Mouse (Mus musculus) limb, embryonic 12.5 days (tissue): ENCODE data around the gene Arap1. TPM values are rescaled to one million over a fixed set of nuclear protein-coding genes. Genes with fewer than 3 reads are reported as not detected.

Experiments
- ATAC-seq: fragments of 200-750 bp; cut with Nextera tagmentation; 2 replicates; pipeline ENCODE4 v1.8.0; 2017; ENCODE audit warnings: low read depth, moderate TSS enrichment; ENCODE audit not compliant: insufficient number of reproducible peaks, insufficient read depth, low FRiP score, low TSS enrichment
- H3K27ac ChIP-seq: fragments of 300-500 bp; sonication (generic); 2 replicates; pipeline ENCODE4 v1.5.1; 2016; ENCODE audit warnings: mild to moderate bottlenecking, moderate library complexity
- H3K27me3 ChIP-seq: fragments of 300-500 bp; sonication (generic); 2 replicates; pipeline ENCODE4 v1.6.1; 2016; ENCODE audit warnings: mild to moderate bottlenecking, moderate library complexity
- H3K36me3 ChIP-seq: fragments of 300-500 bp; sonication (generic); 2 replicates; pipeline ENCODE4 v1.6.1; 2016; ENCODE audit warnings: mild to moderate bottlenecking, moderate library complexity
- H3K4me1 ChIP-seq: fragments of 300-500 bp; sonication (generic); replicated peaks from 2 replicates; pipeline ENCODE4 v1.6.1; 2016
- H3K4me2 ChIP-seq: fragments of 300-500 bp; sonication (generic); 2 replicates; pipeline ENCODE4 v1.6.1; 2016; ENCODE audit warnings: mild to moderate bottlenecking, moderate library complexity
- H3K4me3 ChIP-seq: fragments of 300-500 bp; sonication (generic); replicated peaks from 2 replicates; pipeline ENCODE4 v1.5.1; 2016; ENCODE audit warnings: mild to moderate bottlenecking
- H3K9ac ChIP-seq: fragments of 300-500 bp; sonication (generic); replicated peaks from 2 replicates; pipeline ENCODE4 v1.6.1; 2016; ENCODE audit warnings: mild to moderate bottlenecking, moderate library complexity
- H3K9me3 ChIP-seq: fragments of 300-500 bp; sonication (generic); 2 replicates; pipeline ENCODE4 v1.6.1; 2016; ENCODE audit warnings: mild to moderate bottlenecking, moderate library complexity
- WGBS: fragments of 180-500 bp; shearing (Covaris S2); methylation state at CpG from one replicate; pipeline ENCODE4 v1.1.7; 2016; 5-methylcytosine and 5-hydroxymethylcytosine counted together
- polyA plus RNA-seq: library from polyadenylated mRNA; unstranded; fragments of >200 nt; fragmentation: Nextera tagmentation; extraction: Ambion mirVana; gene quantifications from 2 replicates; pipeline ENCODE4 v1.2.1, GENCODE M21; 2016

The Arap1 gene
- polyA plus RNA-seq, 1 experiment from 2014 or later, result 18.0 TPM

DNA sequence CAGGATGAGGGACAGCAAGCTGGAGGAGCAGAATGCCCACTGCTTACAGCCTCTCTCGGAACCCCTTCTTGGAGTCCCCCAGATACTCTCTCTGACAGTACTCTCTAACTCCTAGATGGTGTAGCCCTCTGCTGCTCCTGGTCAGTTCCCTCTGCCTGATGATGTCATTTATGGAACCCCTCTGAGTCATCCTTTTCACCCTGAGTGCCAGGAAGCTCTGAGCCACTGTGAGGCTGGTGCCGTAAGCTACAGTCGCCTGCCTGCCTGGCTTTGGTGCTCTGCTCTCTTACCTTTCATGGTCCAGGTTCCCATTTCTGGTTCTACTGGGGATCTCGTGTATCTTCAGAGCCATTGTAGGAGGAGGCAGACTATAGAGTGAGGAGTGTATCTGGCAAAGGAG lies 49.3 kb downstream of the Arap1 start:
- no peak overlapping the region for H3K4me2 ChIP-seq
- 82% methylated on average over 4 of the region's 4 CpGs for WGBS
- no peak overlapping the region for H3K4me3 ChIP-seq
- H3K27ac ChIP-seq, result no peak overlapping the region
- peaks cover 33% of the 10 kb centered on the region for H3K4me1 ChIP-seq
- H3K9me3 ChIP-seq, result no peaks in the 10 kb centered on the region
- H3K27me3 ChIP-seq, result no peaks in the 10 kb centered on the region
- no peak for ATAC-seq
- no peak overlapping the region for H3K9ac ChIP-seq
- H3K36me3 ChIP-seq, result peaks cover 57% of the 10 kb centered on the region

DNA sequence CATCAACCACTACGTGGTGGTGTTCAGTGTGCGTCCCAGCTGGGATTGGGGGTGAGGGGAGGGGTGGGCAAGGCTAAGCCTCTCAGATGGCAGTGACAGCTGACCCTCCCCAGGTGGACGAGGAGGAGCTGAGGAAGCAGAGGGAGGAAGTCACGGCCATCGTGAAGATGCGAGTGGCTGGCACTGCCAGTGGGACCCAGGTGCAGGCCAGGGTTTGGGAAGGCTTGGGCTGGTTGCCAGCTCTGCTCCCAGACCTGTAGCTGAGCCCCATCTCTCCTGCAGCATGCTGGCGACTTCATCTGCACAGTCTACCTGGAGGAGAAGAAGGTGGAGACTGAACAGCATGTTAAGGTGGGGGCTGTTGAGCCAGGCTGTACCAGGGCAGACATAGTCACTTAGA lies 53.6 kb downstream of the Arap1 start:
- H3K27me3 ChIP-seq, result no peaks in the 10 kb centered on the region
- no peaks in the 10 kb centered on the region for H3K9me3 ChIP-seq
- H3K27ac ChIP-seq, result no peak overlapping the region
- WGBS, result 90% methylated on average over 7 of the region's 7 CpGs
- H3K4me1 ChIP-seq, result no peaks in the 10 kb centered on the region
- H3K9ac ChIP-seq, result no peak overlapping the region
- no peak overlapping the region for H3K4me3 ChIP-seq
- ATAC-seq, result no peak
- no peak overlapping the region for H3K4me2 ChIP-seq
- peaks cover 78% of the 10 kb centered on the region for H3K36me3 ChIP-seq

DNA sequence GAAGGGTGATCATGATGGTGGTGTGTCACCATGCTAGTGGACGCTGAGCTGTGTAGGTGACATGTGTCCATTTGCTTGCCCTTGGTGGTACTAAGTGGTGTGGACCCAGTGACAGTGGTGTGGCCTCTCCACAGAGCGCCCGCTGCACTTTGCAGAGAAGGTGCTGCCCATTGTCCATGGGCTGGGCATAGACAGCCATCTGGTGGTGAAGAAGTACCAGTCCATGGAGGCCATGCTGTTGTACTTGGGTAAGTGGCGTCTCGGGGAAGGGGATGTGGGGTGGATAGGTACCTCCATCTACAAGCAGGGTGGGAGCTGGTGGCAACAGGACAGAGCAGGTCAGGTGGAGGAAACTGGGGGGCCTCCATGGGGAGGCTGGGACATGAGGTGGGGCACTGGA lies 56.0 kb downstream of the Arap1 start:
- no peak for ATAC-seq
- H3K4me2 ChIP-seq, result no peak overlapping the region
- H3K4me1 ChIP-seq, result no peaks in the 10 kb centered on the region
- H3K27me3 ChIP-seq, result no peaks in the 10 kb centered on the region
- WGBS, result 93% methylated on average over 5 of the region's 5 CpGs
- H3K36me3 ChIP-seq, result peaks cover 76% of the 10 kb centered on the region
- H3K9me3 ChIP-seq, result no peaks in the 10 kb centered on the region
- H3K9ac ChIP-seq, result no peak overlapping the region
- H3K4me3 ChIP-seq, result no peak overlapping the region
- H3K27ac ChIP-seq, result no peak overlapping the region

DNA sequence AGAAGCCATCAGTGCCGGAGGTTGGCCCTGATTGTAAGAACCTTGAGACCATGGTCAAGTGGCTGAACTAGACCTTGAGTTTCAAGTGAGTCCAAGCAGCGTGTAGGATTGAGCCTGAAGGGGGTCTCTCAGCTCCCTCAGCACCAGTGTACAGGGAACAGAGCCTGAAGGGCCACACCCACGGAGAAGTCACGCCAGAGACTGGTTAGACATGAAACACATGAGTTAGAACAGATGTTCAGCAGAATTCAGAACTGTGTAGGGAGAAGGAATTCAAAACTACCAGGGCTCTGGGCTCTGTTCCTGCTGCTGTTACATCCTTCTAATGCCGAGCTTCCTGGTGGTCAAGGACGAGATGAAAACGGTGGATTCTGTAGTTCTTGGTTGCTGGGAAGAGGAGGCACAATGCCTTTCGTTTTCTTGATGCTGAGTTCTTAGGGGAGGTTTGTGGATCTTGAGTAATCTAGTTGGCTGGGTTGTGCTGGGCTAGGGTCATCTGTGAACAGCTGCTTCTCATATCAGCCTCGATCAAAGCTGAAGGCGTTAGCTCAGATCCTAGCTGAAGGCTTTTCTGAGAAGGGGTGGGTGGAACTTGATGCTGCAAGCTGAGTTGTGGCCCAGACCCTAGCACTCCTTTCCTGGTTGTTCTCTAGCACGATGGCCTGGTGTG lies 62.5 kb downstream of the Arap1 start, which contains the start of gene Gm45837:
TSS of gene Gm45837 (plus strand) at position 620 of the 670 bp plus-strand sequence.
- Histone ChIP-seq H3K9me3 (no peaks in the 10 kb centered on the region), H3K36me3 (peaks cover 42% of the 10 kb centered on the region), H3K27ac (no peak within 1 kb of the TSS), H3K4me2 (no peak within 1 kb of the TSS), H3K9ac (no peak within 1 kb of the TSS), H3K27me3 (peaks cover under 1% of the 10 kb centered on the region; the same call in 1 of the 2 replicates), H3K4me1 (peaks cover 10% of the 10 kb centered on the region), H3K4me3 (no peak within 1 kb of the TSS)
- ATAC-seq, result no peak
- 72% methylated on average over 11 of the region's 11 CpGs for WGBS

DNA sequence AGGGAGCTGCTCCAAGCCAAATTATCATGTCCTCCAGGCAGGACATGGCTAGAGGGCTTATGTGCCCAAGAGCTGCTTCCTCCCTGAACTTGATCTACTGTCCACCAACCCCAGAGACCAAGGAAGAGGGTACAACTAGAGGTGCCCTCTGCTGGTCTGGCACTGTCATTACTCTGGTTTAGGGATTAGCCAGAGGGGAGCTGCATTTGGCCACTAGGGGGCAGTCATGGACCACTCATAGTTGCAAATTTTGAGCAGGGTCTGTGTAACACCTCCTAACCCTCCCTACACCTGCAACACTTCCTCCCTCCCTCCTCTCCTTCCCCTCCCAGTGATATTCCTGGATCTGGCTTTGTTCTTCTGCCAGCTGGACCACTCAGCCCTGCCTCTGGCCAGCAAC lies 64.9 kb downstream of the Arap1 start:
- Histone ChIP-seq H3K27ac (no peak overlapping the region), H3K9me3 (no peaks in the 10 kb centered on the region), H3K9ac (no peak overlapping the region), H3K36me3 (peaks cover 28% of the 10 kb centered on the region; the same call in 1 of the 2 replicates), H3K4me1 (peaks cover 22% of the 10 kb centered on the region), H3K4me2 (no peak overlapping the region), H3K27me3 (peaks cover 11% of the 10 kb centered on the region), H3K4me3 (no peak overlapping the region)
- no peak; the same call in 1 of the 2 replicates for ATAC-seq

DNA sequence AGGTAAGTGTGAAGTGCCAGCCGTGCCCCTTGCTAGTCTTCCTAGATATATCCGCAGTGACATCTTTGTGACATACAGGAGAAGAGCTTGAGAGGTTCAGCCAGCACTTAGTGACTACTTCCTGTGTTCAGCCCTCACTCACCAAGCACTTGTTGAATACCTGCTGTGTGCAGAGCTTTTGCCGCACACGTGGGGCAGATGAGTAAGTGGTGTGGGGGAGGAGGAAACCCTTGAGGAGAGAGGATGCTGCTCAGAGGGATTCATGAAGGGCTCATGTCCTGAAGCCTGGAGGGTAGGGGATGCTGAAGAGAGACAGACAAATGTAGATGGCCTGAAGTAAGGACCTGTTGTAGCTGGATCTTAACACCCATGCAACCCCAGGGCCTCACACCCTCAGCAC lies 66.3 kb downstream of the Arap1 start:
- no peak overlapping the region for H3K9ac ChIP-seq
- ATAC-seq, result no peak
- H3K4me3 ChIP-seq, result no peak overlapping the region
- H3K9me3 ChIP-seq, result no peaks in the 10 kb centered on the region
- 39% methylated on average over 4 of the region's 4 CpGs for WGBS
- H3K27ac ChIP-seq, result no peak overlapping the region
- peaks cover 21% of the 10 kb centered on the region for H3K27me3 ChIP-seq
- H3K36me3 ChIP-seq, result peaks cover 14% of the 10 kb centered on the region; the same call in 1 of the 2 replicates
- H3K4me1 ChIP-seq, result peaks cover 22% of the 10 kb centered on the region
- H3K4me2 ChIP-seq, result no peak overlapping the region

DNA sequence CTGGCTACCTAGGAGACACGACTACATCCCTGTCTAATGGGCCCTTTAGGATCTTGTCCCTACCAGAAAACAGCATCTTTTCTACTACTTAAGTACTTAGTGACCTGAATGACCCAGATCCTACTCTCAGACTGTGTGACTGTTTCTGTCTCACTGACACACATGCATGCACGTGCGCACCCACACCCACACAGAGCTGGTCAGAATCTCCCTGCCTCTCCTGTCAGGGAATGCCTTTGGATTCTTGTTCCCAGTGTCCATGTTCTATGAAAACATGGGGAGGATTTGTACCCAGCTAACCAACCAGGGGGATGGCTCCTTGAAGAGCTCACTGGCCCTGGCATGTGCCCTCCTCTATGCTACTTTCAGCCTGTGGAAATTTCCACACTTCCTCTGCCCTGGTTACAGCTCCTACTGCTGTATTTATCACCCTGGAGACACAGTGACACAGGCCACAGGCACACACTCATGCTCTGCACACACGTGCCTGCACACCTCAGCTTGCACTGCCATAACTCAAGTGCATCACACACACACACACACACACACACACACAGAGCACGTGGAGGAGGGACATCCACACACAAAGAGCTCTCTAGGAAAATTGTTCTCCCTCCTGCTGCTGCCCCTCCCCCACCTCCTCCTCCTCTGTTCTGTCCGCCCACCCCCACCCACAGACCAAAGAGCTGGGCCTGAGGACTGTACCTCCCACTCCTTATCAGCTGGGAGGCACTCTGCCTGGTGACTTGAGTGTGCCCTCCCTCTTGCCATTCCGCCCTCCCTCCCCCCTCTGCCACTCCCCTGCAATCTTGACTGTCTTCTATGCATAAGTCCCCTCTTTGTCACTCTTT lies 67.0 kb downstream of the Arap1 start:
- ATAC-seq, result no peak
- peaks cover 12% of the 10 kb centered on the region; the same call in 1 of the 2 replicates for H3K36me3 ChIP-seq
- H3K9ac ChIP-seq, result no peak overlapping the region

DNA sequence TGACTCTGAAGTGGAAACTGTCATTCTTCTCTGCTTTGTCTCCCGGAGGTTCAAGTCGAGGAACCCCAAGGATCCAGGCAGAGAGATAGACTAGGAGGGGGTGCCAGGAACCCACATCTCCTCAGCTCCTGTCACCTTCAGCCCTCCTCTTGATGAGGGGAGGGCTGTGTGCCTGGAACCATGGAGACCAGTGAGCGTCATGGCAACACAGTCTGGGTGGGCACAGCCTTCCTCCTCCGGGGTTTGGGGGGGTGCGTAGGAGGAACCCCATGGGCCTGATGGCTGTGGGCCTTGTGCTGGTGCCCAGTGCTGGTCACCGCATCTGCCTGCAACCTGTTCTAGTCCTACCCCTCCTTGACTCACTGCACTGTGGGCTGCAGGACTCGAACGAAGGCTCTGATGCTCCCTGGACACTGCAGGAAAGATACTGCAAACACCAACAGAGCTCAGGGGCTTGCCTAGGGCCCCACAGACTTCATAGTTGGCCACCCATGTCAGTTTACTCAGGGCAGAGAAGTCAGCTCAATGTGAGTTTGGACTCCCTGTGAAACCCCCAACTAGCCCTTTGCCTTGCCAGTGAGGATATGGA lies 67.7 kb downstream of the Arap1 start:
- peaks cover 22% of the 10 kb centered on the region for H3K4me1 ChIP-seq
- peaks cover 35% of the 10 kb centered on the region for H3K27me3 ChIP-seq
- no peak overlapping the region for H3K4me3 ChIP-seq
- no peaks in the 10 kb centered on the region for H3K9me3 ChIP-seq
- peaks cover 8% of the 10 kb centered on the region; the same call in 1 of the 2 replicates for H3K36me3 ChIP-seq
- no peak overlapping the region for H3K4me2 ChIP-seq
- WGBS, result 40% methylated on average over 8 of the region's 8 CpGs
- no peak overlapping the region for H3K9ac ChIP-seq
- H3K27ac ChIP-seq, result no peak overlapping the region; the same call in 1 of the 2 replicates
- no peak for ATAC-seq

More for the DNA sequence above, 67.0 kb downstream of the Arap1 start:
- Histone ChIP-seq H3K4me3 (no peak overlapping the region), H3K27me3 (peaks cover 28% of the 10 kb centered on the region), H3K4me1 (peaks cover 22% of the 10 kb centered on the region), H3K27ac (no peak overlapping the region), H3K9me3 (no peaks in the 10 kb centered on the region), H3K4me2 (no peak overlapping the region)
- 37% methylated on average over 7 of the region's 7 CpGs for WGBS

DNA sequence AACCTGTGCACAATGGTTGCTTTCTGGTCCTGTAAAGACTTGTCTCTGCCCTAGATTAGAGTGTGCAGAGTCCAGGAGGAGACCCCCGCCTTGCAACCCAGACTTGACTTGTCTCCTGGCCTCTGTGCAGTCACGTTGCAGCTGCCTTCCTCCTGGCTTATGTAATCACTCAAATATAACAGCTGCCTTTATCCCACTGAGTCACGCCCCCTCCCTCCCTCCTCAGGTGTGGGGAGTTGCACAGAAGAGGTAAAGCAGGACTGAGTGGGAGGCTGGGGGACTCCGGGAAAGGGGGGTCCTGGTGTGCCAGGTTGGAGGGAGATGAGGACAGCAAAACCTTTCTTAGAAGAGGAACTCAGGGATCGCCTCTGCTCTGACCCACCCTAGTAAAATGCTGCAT lies 68.5 kb downstream of the Arap1 start:
- Histone ChIP-seq H3K9ac (no peak overlapping the region), H3K4me2 (no peak overlapping the region), H3K36me3 (peaks cover 7% of the 10 kb centered on the region; the same call in 1 of the 2 replicates), H3K4me3 (no peak overlapping the region), H3K27ac (no peak overlapping the region; the same call in 1 of the 2 replicates), H3K4me1 (peaks cover 22% of the 10 kb centered on the region), H3K27me3 (peaks cover 42% of the 10 kb centered on the region), H3K9me3 (no peaks in the 10 kb centered on the region)
- no peak for ATAC-seq
- WGBS, result 51% methylated on average over 5 of the region's 5 CpGs

DNA sequence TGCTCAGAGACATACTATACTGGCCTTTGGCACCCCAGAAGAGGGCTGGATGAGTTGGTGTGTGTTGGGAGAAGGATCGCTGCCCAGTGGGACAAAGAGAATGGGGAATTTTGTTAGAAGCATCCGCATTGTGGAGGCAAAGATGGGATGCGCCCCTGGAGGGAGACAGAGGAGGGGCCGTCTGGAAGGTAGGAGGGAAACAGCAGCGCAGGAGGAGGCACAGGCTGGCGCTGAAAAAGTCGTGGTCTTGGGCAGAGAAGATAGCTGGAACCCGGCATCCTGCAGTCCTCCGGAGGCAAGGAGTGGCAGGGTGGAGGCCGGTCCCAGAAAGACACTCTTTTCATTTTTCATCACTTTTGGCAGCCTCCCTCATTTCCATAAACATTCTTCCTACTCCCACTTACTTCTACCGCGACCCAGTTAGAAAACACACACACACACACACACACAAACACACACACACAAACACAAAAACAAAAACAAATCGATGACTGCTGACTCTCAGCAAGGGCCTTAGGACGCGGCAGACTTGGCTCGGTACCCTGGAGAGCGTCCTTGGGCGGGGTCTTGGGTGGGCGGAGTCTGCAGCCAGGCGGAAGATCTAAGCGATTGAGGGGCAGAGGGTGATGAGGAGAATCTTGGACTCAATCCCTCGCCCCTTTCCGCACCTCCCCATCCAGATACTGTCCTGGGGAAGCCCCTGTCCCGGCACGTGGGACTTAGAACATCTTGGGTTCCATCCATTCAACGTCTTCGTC lies 71.3 kb downstream of the Arap1 start:
- WGBS, result 4% methylated on average over 27 of the region's 27 CpGs
- Histone ChIP-seq H3K9me3 (no peaks in the 10 kb centered on the region), H3K27me3 (peaks cover 49% of the 10 kb centered on the region), H3K27ac (no peak overlapping the region), H3K4me1 (peaks cover 22% of the 10 kb centered on the region), H3K4me2 (no peak overlapping the region), H3K9ac (no peak overlapping the region), H3K36me3 (no peaks in the 10 kb centered on the region), H3K4me3 (no peak overlapping the region)
- ATAC-seq, result no peak
